Mouse (Mus musculus) hindlimb bud, embryonic 11.5 days (tissue): ENCODE results near the gene Lonrf2.

ENCODE experiments used
- DNase-seq: peaks from one replicate; pipeline ENCODE4 v3.0.0-alpha.2; 2012; ENCODE audit warnings: low read depth, low spot score; ENCODE audit errors: extremely low spot score

The Lonrf2 gene

GRCm38 (mm10) chr1:38839944-38840343 is 3.4 kb upstream of the Lonrf2 start:
- no peak for DNase-seq

- DNase-seq = no peak
These were observed 689 bp downstream of the Lonrf2 start for GRCm38 (mm10) chr1:38835568-38836476.

GRCm38 (mm10) chr1:38834899-38835298 is 1.6 kb downstream of the Lonrf2 start:
- no peak for DNase-seq

- DNase-seq = no peak
These were observed 11.6 kb downstream of the Lonrf2 start for GRCm38 (mm10) chr1:38824926-38825325.

GRCm38 (mm10) chr1:38823851-38824250 is 12.7 kb downstream of the Lonrf2 start:
- DNase-seq = no peak

- no peak for DNase-seq
These were observed 16.8 kb downstream of the Lonrf2 start for GRCm38 (mm10) chr1:38819691-38820090.

GRCm38 (mm10) chr1:38817671-38818070 is 18.8 kb downstream of the Lonrf2 start:
- no peak for DNase-seq

GRCm38 (mm10) chr1:38817268-38817667 is 19.2 kb downstream of the Lonrf2 start:
- no peak for DNase-seq

- DNase-seq = no peak
These were observed 20.2 kb downstream of the Lonrf2 start for GRCm38 (mm10) chr1:38816306-38816705.

GRCm38 (mm10) chr1:38807121-38807520 is 29.4 kb downstream of the Lonrf2 start:
- DNase-seq = no peak

- DNase-seq = no peak
These were observed 36.1 kb downstream of the Lonrf2 start for GRCm38 (mm10) chr1:38800402-38800801.

GRCm38 (mm10) chr1:38799304-38799703 is 37.2 kb downstream of the Lonrf2 start:
- DNase-seq = no peak

GRCm38 (mm10) chr1:38796936-38797335 is 39.6 kb downstream of the Lonrf2 start:
- no peak for DNase-seq

GRCm38 (mm10) chr1:38795496-38795895 is 41.0 kb downstream of the Lonrf2 start:
- DNase-seq = no peak

GRCm38 (mm10) chr1:38791016-38791810 is 45.3 kb downstream of the Lonrf2 start:
- DNase-seq = no peak

- no peak for DNase-seq
These were observed 46.4 kb downstream of the Lonrf2 start for GRCm38 (mm10) chr1:38789988-38790602.

GRCm38 (mm10) chr1:38788904-38789303 is 47.6 kb downstream of the Lonrf2 start:
- no peak for DNase-seq

- peak; percentile 54 for DNase-seq
These were observed 49.1 kb downstream of the Lonrf2 start for GRCm38 (mm10) chr1:38787443-38787842.

- no peak for DNase-seq
These were observed 50.2 kb downstream of the Lonrf2 start for GRCm38 (mm10) chr1:38786358-38786757.

- no peak for DNase-seq
These were observed 58.2 kb downstream of the Lonrf2 start for GRCm38 (mm10) chr1:38778271-38778670.

GRCm38 (mm10) chr1:38777500-38777899 is 59.0 kb downstream of the Lonrf2 start:
- DNase-seq = no peak
